Mouse (Mus musculus) kidney, adult 9 months (tissue): ENCODE results near the gene Foxd3.
A peak's percentile ranks its signal among the peaks of the same experiment; 100 is the strongest.

Experiments
- DNase-seq: peaks from one replicate; pipeline ENCODE4 v3.0.0; 2022

The Foxd3 gene

DNA sequence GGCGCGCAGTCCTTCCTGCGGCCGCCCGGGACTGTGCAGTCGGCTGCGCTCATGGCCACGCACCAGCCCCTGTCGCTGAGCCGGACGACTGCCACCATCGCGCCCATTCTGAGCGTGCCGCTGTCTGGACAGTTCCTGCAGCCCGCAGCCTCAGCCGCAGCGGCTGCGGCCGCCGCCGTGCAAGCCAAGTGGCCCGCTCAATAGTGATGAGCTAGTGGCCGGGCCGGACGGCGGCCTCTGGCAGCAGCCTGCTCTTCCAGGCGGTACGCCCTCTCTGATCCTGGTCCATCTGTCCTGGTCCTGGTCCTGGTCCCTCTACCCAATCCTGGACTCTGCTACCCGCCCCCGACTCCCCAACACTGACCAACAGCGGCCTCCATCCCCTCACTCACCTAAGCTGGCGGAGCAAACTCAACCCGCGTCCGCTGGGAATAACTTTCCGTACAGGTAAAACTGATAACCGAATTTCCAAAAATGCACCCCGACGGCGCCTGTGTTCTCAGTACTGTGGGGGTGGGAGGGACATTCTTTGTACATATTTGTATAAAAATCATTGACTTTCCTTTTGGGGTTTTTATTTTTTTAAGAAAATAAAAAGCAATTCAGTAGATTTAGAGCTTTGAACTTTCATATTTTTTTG lies 1.9 kb downstream of the Foxd3 start:
- no peak for DNase-seq

- DNase-seq: no peak
These were observed 2.8 kb downstream of the Foxd3 start for GRCm38 (mm10) chr4:99658881-99659280.

GRCm38 (mm10) chr4:99659361-99660072 lies 3.4 kb downstream of the Foxd3 start:
- no peak for DNase-seq

DNA sequence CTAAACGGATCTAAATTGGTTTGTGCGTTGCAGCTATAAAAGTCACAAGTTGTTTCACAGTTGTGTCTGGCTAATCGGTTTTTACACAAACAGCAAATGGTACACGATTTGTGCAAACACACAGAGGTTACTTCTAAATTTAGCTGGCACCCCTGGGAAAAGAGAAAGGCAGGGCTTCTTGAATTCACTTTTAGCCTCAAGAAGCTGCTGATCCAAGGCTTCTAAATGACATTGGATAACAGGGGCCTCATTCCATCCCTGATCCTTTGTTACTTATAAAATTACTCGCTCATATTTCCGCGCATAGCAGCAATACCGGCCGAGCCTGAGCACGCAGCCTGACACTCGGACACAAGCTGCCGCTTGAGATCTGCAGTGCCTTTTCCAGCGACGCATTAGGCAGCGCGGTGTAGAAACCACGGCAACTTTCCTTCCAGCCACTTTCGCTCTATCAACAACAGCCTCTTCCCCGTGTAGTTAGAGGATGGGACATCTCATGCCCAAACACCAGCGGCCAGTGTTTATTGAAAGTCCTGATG lies 4.0 kb downstream of the Foxd3 start:
- DNase-seq: peak; percentile 33

- DNase-seq: peak; percentile 57
These were observed 4.9 kb downstream of the Foxd3 start for GRCm38 (mm10) chr4:99660981-99661380.

GRCm38 (mm10) chr4:99661956-99662355 lies 5.9 kb downstream of the Foxd3 start:
- DNase-seq: no peak

DNA sequence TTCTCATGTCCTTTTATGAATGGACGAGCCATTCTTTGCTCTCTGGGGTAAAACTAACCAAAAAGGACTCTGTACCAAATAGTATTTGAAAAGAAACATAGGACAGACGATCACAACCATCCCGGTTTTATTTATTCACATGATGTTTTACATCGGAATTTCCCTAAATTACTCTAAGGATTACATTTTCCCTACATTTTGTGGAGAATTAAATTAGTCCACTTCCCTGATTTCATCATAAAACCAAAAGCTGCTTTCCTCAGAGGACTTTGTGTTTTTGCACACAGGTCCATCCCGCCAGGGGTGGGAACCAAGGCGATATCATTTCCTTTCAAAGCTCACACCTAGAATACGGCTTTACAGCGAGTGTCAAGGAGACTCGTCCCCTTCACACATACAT lies 6.3 kb downstream of the Foxd3 start:
- DNase-seq: no peak

DNA sequence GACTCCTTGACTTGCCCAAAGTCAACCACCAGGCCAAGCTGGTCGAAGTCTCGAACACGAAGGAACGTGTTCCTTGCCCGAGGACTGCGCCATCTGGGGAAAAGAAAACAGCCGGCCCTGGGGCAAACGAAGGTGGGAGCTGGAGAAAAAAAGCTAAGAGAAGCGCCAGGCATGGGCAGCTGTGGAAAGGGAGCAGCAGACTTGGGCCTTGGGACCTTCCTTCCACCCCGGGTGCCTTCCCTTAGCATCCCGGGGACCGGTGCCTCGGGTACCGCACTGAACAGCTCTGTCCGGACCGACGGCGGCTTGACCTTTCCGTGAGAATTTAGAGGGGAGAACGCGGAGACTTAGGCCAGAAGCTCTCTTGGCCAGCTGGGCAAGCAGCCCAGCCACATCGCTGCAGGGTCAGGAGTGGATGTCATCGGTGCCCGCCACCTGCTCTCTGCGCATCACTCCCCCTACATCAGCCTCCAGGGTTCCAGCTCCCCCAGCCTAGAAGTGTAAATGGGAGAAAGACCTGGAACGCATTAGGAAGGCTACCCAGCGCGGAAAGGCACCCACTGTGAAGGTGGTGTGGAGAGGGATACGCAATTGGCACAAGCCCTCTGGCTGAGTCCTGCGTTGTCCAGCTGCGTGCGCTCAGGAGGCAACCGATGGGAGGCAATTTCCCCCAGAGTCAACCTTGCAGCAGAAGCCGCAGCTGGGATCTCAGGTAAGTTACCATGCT lies 6.9 kb downstream of the Foxd3 start:
- DNase-seq: no peak

GRCm38 (mm10) chr4:99663710-99664109 lies 7.6 kb downstream of the Foxd3 start:
- no peak for DNase-seq

- no peak for DNase-seq
These were observed 14.2 kb downstream of the Foxd3 start for GRCm38 (mm10) chr4:99670203-99670851.

DNA sequence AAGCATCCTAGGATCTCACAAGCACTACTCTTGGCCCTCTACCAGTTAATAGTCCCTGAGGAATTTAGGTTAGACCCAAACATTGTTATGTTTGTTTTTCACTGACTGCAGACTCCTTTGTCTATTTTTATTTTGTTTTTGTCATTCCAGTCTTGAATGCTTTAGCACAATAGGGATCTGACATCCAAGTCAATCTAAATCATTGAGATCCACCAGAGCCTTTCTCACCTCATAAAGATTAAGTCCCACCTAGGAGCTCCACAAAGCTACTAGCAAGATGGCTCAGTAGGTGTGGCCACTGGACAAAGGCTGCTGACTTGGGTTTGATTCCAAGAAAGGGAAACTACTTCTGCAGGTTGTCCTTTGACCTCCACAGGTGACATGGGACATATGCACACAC lies 19.1 kb downstream of the Foxd3 start:
- DNase-seq: no peak

DNA sequence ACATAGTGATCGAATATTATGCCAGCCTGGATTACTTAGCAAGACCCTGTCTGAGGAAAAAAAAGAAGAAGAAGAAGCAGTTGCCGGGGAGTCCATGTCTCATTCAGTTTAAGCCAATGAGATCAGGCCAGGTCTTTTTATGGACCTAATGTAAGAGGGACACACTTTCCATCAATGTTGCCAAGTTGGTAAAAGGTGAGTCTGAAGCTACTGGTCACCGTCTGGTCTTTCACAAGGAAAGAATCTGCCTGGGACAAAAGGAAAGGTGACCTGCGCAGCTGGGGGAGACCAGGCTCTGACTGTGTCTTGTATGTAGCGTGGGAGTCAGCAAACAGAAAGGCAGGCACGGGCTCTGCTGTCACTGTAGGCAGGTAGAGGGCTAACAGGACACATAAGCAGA lies 27.8 kb downstream of the Foxd3 start:
- no peak for DNase-seq

DNA sequence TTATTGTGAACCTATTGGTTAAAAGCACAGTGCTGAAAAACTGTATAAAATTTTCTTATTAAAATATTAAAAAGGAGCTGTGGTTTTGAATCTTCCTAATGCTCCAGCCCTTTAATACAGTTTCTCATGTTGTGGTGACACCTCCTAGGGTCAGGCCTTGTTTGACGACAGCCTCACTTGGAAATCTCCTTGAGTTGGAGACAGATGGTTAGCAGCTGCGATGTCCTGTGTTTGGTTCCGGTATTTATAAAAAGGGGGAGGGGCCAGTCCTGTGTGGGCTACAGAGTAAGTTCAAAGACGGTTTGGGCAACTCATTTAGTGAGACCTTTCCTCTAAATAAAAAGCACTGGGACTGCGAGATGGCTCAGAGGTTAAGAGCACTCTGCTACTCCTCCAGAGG lies 30.2 kb downstream of the Foxd3 start:
- DNase-seq: no peak
